Mouse (Mus musculus) urinary bladder, postnatal 36 days (tissue): ENCODE measurements at regions not wholly inside any gene's neighbourhood (a gene's known extent, or its start where the extent isn't known, plus 50 kb on each side); places are given as distances from the start of the nearest gene placed in this dataset.

Source experiments
- DNase-seq, 2 experiments: peaks; one replicate each; pipeline ENCODE4 v3.0.0; 2022; ENCODE audit warnings: low spot score in 2 of 2, mixed read lengths in 1 of 2

- DNase-seq: no peak
Measured at GRCm38 (mm10) chr2:38420498-38420897, 81.4 kb downstream of the Lhx2 start.

GRCm38 (mm10) chr2:38422406-38422805 is 83.3 kb downstream of the Lhx2 start:
- no peak for DNase-seq

- DNase-seq: no peak
Measured at GRCm38 (mm10) chr2:38423886-38424277, 84.8 kb downstream of the Lhx2 start.

GRCm38 (mm10) chr2:38424278-38424931 is 85.3 kb downstream of the Lhx2 start:
- no peak for DNase-seq

GRCm38 (mm10) chr2:38424976-38425375 is 85.9 kb downstream of the Lhx2 start:
- DNase-seq: no peak

- peak; percentile 60 to 79 for DNase-seq
Measured at GRCm38 (mm10) chr2:38429752-38430378, 81.6 kb upstream of the Nek6 start.

- DNase-seq: no peak
Measured at GRCm38 (mm10) chr2:38431546-38431945, 79.9 kb upstream of the Nek6 start.

- DNase-seq: no peak
Measured at GRCm38 (mm10) chr2:38433736-38434135, 77.7 kb upstream of the Nek6 start.

- no peak for DNase-seq
Measured at GRCm38 (mm10) chr2:38436701-38437100, 74.7 kb upstream of the Nek6 start.

- no peak for DNase-seq
Measured at GRCm38 (mm10) chr2:38439191-38439590, 72.3 kb upstream of the Nek6 start.

- no peak for DNase-seq
Measured at GRCm38 (mm10) chr2:38439973-38440372, 71.5 kb upstream of the Nek6 start.

GRCm38 (mm10) chr2:38449092-38449491 is 62.4 kb upstream of the Nek6 start:
- DNase-seq: no peak

- no peak for DNase-seq
Measured at GRCm38 (mm10) chr2:38456571-38456970, 54.9 kb upstream of the Nek6 start.

- DNase-seq: no peak
Measured at GRCm38 (mm10) chr2:38460367-38460766, 51.1 kb upstream of the Nek6 start.

GRCm38 (mm10) chr2:38460825-38461540 is 50.5 kb upstream of the Nek6 start:
- DNase-seq: no peak
